Mouse (Mus musculus) right cerebral cortex, postnatal 4 days (tissue): Measurements from ENCODE around the gene Dkk3.
"Not testable (repeated sequence)": the region's sequence is repeated elsewhere in the genome, so short reads cannot be mapped to it uniquely, and the experiment has no call there.

Experiments used
- DNase-seq: peaks from one replicate; pipeline ENCODE4 v3.0.0-alpha.2; 2022

Gene Dkk3

DNA sequence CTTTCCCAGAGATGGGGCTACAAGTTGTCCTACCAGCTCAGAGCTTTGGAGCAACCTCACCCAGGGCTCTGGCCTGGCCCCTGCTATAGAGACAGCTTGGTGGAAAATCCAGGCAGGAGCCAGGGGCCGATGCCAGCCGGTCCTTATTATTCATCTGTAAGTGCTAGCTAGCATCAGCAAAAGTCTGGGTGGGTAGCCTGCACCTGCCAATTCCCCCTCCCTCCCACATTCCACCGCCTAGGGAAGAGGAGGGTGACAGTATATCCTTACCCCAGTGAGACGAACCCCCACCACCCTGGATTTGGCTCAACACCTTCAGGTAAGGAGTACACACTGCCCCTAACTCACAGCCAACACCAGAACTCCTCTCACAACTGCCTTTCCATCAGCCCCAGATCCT lies 30.9 kb downstream of the Dkk3 start:
- DNase-seq: no peak

DNA sequence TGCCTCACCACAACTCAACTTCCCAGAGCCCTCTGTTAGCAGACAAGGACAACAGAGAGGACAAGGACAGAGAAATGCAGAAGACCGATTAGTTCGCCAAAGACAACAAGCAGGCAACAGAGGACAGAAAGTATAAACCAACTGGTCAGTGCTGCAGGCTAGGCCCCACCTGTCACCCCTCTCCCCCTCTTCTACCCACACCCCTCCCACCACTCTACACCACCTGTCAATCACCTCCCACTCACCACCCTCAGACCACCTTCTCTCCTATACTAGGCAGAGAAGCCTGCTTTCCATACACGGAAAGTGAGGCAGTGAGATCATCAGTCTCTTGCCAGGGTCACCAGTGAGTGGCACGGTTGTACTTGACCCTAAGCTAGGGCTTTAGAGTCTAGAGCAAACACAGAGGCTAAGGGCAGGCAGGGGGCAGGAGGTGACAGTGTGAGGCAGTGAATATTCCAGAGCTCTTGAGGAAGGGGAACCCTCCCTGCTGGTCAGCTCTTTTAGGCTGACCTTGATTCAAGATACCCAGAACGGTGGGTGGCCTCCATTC lies 31.7 kb downstream of the Dkk3 start:
- DNase-seq: no peak

DNA sequence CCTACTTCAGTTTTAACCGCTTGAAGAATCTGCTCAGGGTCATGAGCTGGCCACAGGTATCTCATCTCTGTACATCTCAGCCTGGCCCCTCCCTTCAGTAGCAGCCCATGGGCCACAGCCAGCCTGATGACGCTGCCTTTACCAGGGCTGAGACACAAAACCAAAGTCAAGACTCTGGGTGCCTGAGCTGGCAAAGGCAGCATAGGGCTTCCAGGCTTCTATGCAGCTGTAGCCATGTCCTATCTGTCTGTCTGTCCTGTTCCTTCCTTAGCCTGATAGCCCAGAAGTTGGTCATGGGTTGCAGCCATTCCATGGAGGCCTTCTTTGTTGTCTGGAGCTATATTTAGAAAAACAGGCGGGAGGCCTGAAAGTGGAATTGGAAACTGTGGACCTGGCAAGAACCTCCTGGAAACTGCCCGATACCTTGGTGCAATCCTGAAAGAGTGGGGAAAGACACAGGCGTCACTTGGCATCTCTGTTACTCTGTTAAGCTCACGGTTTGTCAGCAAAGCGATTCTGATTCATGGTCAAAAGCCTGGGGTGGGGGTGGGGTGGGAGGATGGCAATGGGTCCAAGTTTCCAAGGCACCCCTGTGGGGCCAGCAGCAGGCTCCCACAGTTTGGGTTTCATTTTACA lies 33.1 kb downstream of the Dkk3 start:
- DNase-seq: no peak

DNA sequence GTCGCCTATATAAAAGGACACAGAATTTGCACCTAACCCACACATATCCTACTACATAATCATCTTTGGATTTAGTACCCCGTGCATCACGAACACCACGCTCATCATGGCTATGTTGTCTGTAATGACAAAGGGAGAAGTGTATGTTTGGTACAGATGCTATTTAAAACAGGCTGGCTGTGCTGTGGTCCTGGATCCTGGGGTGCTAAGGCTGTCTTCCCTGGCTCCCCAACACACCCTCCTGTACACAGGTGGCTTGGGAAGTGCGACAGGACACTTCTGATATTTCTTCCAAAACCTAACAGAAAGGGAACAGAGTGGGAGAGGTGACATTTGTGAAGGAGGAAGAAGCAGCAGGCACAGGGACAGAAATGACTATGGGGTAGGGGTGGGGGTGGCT lies 35.2 kb downstream of the Dkk3 start:
- no peak for DNase-seq

DNA sequence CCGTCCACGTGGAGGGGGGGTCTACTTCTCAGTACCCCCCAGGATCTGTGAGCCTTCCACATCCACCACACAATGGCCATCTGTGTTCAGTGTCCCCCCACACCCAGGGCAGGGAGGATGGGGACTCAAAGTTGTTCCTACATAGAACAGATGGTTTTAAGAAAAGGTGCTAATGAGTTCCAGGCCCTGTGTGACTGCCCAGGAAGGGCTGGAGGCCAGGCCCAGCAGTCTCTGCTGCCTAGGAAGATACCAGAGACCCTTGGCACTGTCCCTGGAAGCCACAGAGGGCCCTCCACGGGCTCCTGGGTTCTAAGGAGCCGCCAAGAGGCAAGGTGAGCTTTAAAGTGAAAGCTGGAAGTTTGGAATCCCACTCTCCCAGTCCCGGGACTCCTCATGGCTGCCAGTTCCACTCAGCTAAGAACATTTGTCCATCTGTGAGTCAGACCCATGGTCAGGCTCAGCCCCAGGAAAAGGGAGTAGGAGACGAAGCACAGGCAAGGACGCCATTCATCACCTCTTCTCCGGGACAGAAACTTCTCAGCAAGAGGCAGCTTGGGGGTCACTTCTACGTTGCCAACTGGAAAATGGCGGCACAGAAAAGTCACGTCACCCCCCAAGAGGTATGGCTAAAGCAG lies 36.9 kb downstream of the Dkk3 start:
- no peak for DNase-seq

DNA sequence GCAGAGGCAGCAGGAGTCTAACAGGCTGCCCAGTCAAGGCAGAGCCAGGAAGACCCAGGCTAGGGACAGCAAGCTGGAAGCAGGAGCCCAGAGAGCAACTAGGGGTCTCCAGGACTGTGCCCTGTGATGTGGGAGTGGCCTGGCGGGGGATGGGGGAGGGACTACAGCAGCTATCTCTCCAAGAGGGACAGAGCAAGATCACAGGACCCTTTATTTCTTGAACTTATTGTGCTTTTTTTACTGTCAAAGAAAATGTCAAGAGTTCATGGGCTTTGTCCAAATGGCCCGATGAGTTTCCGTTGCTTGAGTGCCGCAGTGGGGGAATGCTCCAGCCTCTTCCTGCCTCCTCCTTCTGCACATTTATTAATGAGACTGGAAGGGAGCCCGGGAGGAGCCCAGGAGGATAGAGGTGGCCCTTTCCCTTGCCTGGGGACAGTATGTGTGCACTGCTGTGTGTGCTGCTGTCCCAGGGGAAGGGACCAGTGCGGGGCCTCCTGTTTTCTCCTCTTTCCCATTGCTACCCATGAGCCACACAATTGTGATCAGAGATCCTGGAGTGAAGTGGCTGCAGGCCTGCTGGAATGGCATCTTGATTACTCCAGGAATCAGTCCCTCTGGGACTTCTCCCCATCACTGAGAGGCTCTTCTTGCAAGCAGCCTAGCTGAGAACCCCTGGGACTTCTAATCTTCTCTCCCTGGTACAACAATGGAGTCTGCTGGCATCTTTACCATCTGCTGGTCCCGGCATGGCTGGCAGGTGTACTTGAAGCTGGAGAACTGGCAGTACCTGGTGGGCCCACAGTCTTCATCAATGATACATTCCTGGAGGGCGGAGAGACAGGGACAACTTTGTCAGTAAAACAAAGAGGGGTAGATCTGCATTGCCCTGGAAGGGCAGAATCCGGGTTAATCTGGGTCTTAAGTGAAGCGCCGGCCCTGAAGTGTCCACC lies 37.7 kb downstream of the Dkk3 start:
- DNase-seq: no peak

DNA sequence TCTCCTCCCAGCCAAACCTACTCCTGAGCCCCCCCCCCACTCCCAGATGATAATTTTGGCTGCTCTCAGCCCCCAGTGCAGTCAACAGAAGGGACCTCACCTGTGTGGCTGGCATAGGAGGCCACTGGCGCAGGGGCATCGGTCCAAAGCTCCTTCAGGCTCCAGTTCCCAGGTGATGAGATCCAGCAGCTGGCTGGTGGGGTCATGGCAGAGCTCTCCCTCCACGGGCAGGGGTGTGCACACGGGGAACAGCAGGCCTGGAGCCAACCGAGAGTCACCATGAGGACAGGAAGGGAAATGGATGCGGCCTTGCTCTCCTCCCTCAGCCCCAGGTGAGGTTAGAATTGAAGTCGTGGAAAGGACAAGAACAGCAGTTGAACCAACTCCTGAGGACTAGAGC lies 39.6 kb downstream of the Dkk3 start:
- no peak for DNase-seq

DNA sequence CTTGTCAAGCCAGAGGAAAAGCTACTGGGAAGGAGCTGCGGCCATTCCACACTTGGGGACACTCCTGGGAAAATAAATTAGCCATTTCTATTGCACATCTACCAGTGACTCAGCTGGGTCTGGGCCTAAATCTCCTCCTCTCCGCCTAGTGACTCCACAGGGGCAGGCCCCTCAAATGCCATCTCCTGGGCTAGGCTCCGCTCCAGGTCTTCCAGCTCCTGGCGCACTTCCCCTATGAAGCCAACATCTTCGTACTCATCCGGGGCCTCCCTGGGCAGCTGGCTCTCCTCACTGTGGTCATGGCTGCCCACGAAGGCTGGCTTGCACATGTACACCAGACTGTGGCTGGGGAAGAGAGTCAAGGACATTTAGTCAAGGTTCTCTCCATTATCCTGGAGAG lies 40.8 kb downstream of the Dkk3 start:
- no peak for DNase-seq

DNA sequence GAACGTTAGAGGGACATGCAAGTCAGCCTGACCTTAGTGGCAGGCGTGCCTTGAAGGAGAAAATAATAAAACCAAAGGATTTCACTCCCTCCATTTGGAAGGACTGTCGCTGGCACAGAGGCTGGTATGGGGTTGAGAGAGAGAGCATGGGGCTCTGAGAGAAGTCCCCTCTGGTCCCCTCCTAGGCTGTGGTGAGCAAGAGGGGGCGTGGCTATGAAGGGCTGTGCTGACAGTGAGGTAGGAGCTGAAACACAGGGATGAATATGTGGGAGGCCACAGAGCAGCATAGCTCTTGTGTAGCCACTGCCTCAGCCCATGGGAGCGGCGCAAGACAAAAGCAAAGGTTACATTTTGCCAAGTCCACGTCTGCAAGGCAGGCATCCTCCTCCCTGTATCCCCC lies 41.4 kb downstream of the Dkk3 start:
- no peak for DNase-seq

DNA sequence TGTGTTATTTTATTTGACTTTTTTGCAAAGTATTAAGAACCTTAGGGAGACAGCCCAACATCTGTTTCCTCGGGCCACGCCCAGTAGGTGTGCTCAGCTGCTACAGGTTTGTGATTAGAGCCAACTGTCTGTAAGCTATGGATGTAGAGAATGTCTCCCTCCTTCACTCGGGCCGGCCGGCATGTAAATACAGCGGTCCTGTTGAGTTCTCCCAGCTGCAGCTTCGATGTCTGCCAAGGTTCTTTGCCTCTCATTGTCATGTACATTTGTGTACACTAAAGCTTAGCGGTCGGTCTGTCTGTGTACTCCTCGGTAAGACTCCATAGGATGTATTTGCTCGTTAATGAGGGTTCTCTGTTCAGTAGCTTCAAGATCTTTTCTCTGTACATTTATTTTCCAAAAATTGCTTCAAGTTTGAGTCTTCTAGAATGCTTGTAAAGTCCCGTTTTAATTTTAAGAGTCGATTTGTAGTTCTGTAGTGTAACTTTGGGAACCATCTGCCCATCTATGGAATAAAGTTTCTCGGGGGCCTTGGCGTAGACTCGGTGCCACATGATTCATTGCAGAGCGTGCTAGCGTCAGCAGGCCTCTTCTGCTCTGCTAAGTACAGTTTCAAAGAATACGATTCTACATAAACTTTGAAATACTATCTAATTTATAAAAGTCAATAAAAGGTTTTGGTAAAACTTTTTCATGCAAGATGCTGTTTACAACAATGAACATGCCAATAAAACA lies 48.1 kb downstream of the Dkk3 start:
- no peak for DNase-seq

DNA sequence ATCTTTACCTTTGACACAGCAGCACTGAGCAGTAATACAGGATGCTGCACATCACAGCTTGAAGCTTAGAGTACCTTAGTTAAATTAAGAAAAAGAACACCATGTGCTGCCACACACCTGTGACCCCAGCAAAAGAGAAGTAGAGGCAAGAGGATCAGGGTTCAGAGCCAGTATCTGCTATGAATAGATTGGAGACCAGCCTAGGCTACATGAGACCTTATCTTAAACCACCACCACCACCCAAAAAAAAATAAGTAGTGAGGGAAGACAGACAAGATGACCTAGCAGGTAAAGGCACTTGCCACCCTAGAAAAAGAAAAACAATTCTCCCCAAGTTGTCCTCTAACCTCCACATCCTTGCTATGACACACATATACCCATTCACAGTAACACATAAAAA lies 50.1 kb downstream of the Dkk3 start:
- DNase-seq: no peak

DNA sequence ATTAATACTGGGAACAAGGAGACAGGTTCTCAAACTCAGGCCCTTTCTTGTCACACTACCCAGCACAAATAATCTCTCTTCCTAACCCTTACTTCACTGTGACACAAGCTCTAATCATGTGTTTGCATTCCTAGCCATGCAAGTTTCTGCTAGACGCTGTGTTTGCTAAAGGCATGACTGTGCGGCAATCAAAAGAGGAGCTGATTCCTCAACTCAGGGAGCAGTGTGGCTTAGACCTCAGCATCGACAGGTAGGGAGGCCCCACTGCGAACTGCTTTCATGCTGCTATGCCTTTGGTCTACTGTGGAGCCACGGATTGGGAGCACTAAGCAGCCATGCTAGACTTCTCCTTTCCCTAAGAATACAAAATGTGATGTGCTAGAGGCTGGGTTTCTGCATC lies 55.0 kb downstream of the Dkk3 start:
- DNase-seq: no peak

DNA sequence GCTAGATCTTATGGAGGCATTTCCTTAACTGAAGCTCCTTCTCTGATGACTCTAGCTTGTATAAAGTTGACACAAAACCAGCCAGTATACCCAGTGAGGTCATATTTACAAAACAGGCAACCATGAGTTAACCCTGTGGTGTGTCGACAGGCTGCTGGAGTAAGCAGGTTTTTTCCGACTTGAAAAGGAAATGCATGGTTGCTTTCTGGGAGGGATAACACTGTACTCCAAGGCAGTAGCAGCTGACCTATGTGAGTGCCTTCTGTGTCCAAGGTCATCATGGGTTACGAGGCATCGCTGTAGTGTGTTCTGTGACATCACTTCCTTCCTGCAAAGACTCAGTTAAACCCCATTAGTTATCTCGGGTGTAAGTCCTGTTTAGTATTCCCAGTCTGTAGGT lies 55.9 kb downstream of the Dkk3 start:
- DNase-seq: no peak

DNA sequence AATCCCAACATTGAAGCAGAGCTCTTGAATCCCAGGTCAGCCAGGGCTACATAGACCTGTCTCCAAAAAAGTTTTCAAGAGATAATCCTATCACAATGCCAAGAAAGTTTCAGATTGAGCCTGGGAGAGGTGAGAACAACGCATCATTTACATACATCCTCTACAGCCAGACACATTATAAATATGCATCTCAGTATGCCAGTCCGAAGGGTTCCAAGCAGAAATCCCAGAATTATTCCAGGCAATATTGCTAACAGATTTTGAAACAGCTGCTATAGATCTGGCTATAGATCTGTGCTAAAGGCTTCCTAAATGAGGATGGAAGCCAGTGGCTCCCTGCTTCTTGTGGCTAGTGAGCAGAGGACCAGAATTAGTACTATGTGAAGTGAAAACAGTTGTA lies 58.0 kb downstream of the Dkk3 start:
- DNase-seq: no peak

DNA sequence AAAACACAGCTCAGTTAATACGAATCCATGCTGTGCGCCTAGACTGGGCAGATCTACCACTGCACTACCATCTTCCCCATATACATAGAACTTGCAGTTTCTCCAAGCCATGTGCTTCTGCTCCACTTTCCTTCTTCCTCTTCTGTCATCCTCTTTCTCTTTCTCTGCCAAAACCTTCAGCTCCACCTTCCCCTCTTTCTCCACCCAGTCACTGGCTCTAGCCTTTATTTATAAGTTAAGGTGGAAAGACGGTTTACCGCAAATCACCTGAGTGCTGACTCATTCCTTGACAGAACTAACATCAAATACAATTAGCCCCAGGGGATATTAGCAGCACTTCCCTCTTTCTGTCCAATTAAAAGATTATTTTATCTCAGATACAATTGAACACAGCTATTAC lies 63.9 kb downstream of the Dkk3 start:
- not testable (repeated sequence) for DNase-seq

DNA sequence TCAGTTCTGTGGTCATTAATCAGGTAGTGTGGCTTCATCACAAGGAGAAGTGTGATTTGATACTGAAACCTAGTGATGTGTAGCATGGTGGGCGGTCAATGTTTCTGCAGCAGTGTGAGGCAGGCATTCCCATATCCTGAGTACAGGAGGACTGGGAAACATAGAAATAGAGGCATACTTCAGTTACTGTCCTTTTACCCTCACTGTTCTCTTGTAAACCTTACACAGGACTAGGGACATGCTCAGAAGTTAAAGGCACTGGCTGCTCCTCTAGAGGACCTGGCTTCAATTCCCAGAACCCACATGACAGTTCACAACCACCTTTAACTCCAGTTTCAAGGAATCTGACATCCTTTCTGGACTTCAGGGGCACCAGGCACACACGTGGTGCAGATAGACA lies 72.7 kb downstream of the Dkk3 start:
- no peak for DNase-seq

DNA sequence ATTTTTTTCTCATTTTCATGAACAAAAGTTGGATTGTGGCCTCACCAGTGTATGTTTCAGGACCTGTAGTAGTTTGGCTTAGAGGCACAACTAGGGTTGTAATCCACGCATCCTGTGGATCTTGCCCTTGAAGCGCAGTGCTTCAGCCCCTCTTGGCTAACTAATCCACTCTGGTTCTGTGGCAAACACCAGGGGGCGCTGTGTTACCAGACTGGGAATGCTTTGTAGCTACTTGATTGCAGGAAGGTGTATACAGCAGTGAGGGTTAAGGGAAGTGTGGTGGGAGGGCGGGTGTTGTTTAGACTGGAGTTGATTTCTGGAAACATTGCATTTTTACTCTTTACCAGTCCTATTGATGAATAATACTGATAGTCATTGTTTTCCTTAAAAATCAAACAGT lies 73.8 kb downstream of the Dkk3 start:
- DNase-seq: peak; percentile 96

DNA sequence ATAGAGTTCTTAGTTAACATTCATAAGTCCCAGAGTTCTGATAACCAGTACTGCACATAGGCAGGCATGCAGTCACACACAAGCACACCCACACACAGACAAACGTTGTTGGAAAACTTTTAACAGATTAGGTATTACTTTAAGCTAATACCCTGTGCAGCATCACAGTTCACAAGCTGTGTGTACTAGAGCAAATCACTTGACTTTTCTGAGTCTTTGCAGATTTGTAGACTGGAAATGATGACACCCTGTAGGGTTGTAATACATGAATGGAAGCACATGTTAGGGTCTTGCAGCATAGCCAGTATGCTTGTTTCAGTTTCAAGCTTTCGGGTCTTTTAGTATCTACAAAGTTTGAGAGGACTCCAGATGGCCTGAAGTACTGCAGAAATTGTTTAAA lies 74.6 kb downstream of the Dkk3 start:
- no peak for DNase-seq

DNA sequence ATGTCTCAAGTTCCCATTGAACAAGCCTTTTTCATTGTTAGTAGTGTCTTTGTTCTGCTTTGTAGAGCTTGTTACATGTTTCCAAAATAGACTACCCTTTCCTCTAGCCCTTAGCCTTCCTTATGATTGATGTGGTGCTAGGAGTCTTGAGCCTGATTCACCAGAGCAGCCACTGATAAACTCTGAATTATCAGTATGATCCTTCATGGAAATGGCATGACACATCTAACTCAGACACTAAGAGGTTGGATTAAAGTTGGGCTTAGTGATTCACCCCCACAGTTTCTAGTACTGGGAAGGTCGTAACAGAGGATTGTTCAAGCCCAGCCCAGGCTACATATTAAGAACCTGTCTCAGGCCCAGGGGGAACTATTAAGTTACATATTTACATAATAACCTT lies 76.2 kb downstream of the Dkk3 start:
- no peak for DNase-seq

DNA sequence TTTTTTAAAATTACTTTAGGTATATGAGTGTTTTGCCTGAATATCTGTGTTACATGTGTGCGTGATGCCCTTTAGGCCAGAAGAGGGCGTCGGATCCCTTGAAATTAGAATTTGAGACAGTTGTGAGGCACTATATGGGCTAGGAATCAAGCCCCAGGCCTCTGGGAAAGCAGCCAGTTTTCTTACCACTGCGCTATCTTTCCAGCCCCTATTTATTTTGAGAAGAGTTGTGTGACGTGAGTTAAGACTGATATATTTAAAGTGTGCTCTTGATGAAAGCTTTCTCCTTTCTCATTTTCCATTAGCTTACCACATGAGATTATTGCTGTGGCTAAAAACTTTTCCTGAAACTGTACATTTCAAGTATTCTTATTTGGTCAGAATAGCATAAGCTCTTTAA lies 84.0 kb downstream of the Dkk3 start:
- DNase-seq: no peak
